Mouse (Mus musculus): Measurements from ENCODE around the gene App. TPM values are rescaled to one million over a fixed set of nuclear protein-coding genes. Genes with fewer than 3 reads are reported as not detected.
A peak's percentile ranks its signal among the peaks of the same experiment; 100 is the strongest.

The App gene
- total RNA-seq, 2 experiments from 2014 or later: 149 to 161 TPM

- DNase-seq: no peak
- intact Hi-C loops (cut with DNase I; ENCODE audit: low total_unique reads): no loop called here
Observed at GRCm38 (mm10) chr16:85096396-85096795, 77.2 kb downstream of the App start.

- no peak for DNase-seq
- intact Hi-C loops (cut with DNase I; ENCODE audit: low total_unique reads): no loop called here
Observed at GRCm38 (mm10) chr16:85095923-85096322, 77.6 kb downstream of the App start.

GRCm38 (mm10) chr16:85092644-85093091 is 80.9 kb downstream of the App start:
- no peak for DNase-seq
- intact Hi-C loops (cut with DNase I; ENCODE audit: low total_unique reads): no loop called here

- intact Hi-C loops (cut with DNase I; ENCODE audit: low total_unique reads): no loop called here
- DNase-seq: no peak
Observed at GRCm38 (mm10) chr16:85092183-85092582, 81.4 kb downstream of the App start.

GRCm38 (mm10) chr16:85090992-85091391 is 82.6 kb downstream of the App start:
- intact Hi-C loops (cut with DNase I; ENCODE audit: low total_unique reads): no loop called here
- no peak for DNase-seq

GRCm38 (mm10) chr16:85088126-85088525 is 85.4 kb downstream of the App start:
- intact Hi-C loops (cut with DNase I; ENCODE audit: low total_unique reads): no loop called here
- DNase-seq: no peak

GRCm38 (mm10) chr16:85086303-85086702 is 87.3 kb downstream of the App start:
- DNase-seq: no peak
- intact Hi-C loops (cut with DNase I; ENCODE audit: low total_unique reads): no loop called here

- intact Hi-C loops (cut with DNase I; ENCODE audit: low total_unique reads): no loop called here
- no peak for DNase-seq
Observed at GRCm38 (mm10) chr16:85085902-85086301, 87.7 kb downstream of the App start.

- intact Hi-C loops (cut with DNase I; ENCODE audit: low total_unique reads): no loop called here
- DNase-seq: no peak
Observed at GRCm38 (mm10) chr16:85084152-85084551, 89.4 kb downstream of the App start.

- intact Hi-C loops (cut with DNase I; ENCODE audit: low total_unique reads): no loop called here
Observed at GRCm38 (mm10) chr16:85075330-85075729, 98.2 kb downstream of the App start.

GRCm38 (mm10) chr16:85074889-85075288 is 98.7 kb downstream of the App start:
- intact Hi-C loops (cut with DNase I; ENCODE audit: low total_unique reads): no loop called here
- no peak for DNase-seq

More at GRCm38 (mm10) chr16:85075330-85075729, 98.2 kb downstream of the App start:
- DNase-seq: no peak

GRCm38 (mm10) chr16:85072624-85073023 is 100.9 kb downstream of the App start:
- no peak for DNase-seq
- intact Hi-C loops (cut with DNase I; ENCODE audit: low total_unique reads): no loop called here

- intact Hi-C loops (cut with DNase I; ENCODE audit: low total_unique reads): no loop called here
- DNase-seq: no peak
Observed at GRCm38 (mm10) chr16:85071791-85072190, 101.8 kb downstream of the App start.

- DNase-seq: no peak
- intact Hi-C loops (cut with DNase I; ENCODE audit: low total_unique reads): no loop called here
Observed at GRCm38 (mm10) chr16:85071248-85071647, 102.3 kb downstream of the App start.

- DNase-seq: peak; percentile 26
- intact Hi-C loops (cut with DNase I; ENCODE audit: low total_unique reads): no loop called here
Observed at GRCm38 (mm10) chr16:85067254-85067893, 106.2 kb downstream of the App start.

GRCm38 (mm10) chr16:85066227-85066626 is 107.3 kb downstream of the App start:
- intact Hi-C loops (cut with DNase I; ENCODE audit: low total_unique reads): no loop called here
- DNase-seq: no peak

GRCm38 (mm10) chr16:85064800-85065199 is 108.8 kb downstream of the App start:
- intact Hi-C loops (cut with DNase I; ENCODE audit: low total_unique reads): no loop called here
- no peak for DNase-seq

GRCm38 (mm10) chr16:85062732-85063131 is 110.8 kb downstream of the App start:
- intact Hi-C loops (cut with DNase I; ENCODE audit: low total_unique reads): no loop called here
- no peak for DNase-seq

GRCm38 (mm10) chr16:85061725-85062124 is 111.8 kb downstream of the App start:
- intact Hi-C loops (cut with DNase I; ENCODE audit: low total_unique reads): no loop called here
- DNase-seq: no peak

GRCm38 (mm10) chr16:85058138-85058537 is 115.4 kb downstream of the App start:
- intact Hi-C loops (cut with DNase I; ENCODE audit: low total_unique reads): no loop called here
- no peak for DNase-seq

- intact Hi-C loops (cut with DNase I; ENCODE audit: low total_unique reads): no loop called here
Observed at GRCm38 (mm10) chr16:85056212-85056611, 117.4 kb downstream of the App start.

GRCm38 (mm10) chr16:85053996-85054395 is 119.6 kb downstream of the App start:
- intact Hi-C loops (cut with DNase I; ENCODE audit: low total_unique reads): no loop called here
- no peak for DNase-seq

More at GRCm38 (mm10) chr16:85056212-85056611, 117.4 kb downstream of the App start:
- DNase-seq: no peak
